Mouse (Mus musculus) left cerebral cortex, adult 8-10 months (tissue): ENCODE measurements around the gene Rcor2. TPM values are rescaled to one million over a fixed set of nuclear protein-coding genes. Genes with fewer than 3 reads are reported as not detected.

Experiments
- DNase-seq, 2 experiments: peaks; one replicate each; pipeline ENCODE4 v3.0.0; 2022; ENCODE audit warnings: low spot score in 2 of 2
- total RNA-seq, 4 experiments: library from RNA; stranded (reverse); gene quantifications; 2 replicates each; pipeline ENCODE4 v1.2.4; 2022

Rcor2 gene
- total RNA-seq, 4 experiments from 2014 or later: 15.5 to 17.6 (median 15.6) TPM

GRCm38 (mm10) chr19:7264766-7265331 is 2.3 kb upstream of the Rcor2 start:
- no peak for DNase-seq

- no peak for DNase-seq
These were observed 1.5 kb upstream of the Rcor2 start for GRCm38 (mm10) chr19:7265478-7266191.

GRCm38 (mm10) chr19:7266421-7266831 is 699 bp upstream of the Rcor2 start:
- no peak for DNase-seq

- no peak for DNase-seq
These were observed 926 bp downstream of the Rcor2 start for GRCm38 (mm10) chr19:7267781-7268721.

GRCm38 (mm10) chr19:7268722-7269090 is 1.6 kb downstream of the Rcor2 start:
- DNase-seq: no peak

- no peak for DNase-seq
These were observed 2.3 kb downstream of the Rcor2 start for GRCm38 (mm10) chr19:7269290-7270044.

- no peak for DNase-seq
These were observed 6.4 kb downstream of the Rcor2 start for GRCm38 (mm10) chr19:7273486-7273885.

- DNase-seq: no peak
These were observed 7.3 kb downstream of the Rcor2 start for GRCm38 (mm10) chr19:7274326-7274990.

GRCm38 (mm10) chr19:7275131-7275789 is 8.1 kb downstream of the Rcor2 start:
- no peak for DNase-seq

GRCm38 (mm10) chr19:7276053-7276659 is 9.0 kb downstream of the Rcor2 start:
- no peak for DNase-seq

GRCm38 (mm10) chr19:7276796-7277195 is 9.7 kb downstream of the Rcor2 start:
- DNase-seq: no peak

GRCm38 (mm10) chr19:7278200-7278906 is 11.2 kb downstream of the Rcor2 start:
- no peak for DNase-seq

- no peak for DNase-seq
These were observed 12.0 kb downstream of the Rcor2 start for GRCm38 (mm10) chr19:7279114-7279513.

GRCm38 (mm10) chr19:7280557-7281330 is 13.6 kb downstream of the Rcor2 start:
- peak in 1 of 2 experiments; percentile 86 for DNase-seq

- DNase-seq: no peak
These were observed 19.6 kb downstream of the Rcor2 start for GRCm38 (mm10) chr19:7286563-7287315.

GRCm38 (mm10) chr19:7288288-7288687 is 21.2 kb downstream of the Rcor2 start:
- DNase-seq: no peak

- DNase-seq: no peak
These were observed 22.6 kb downstream of the Rcor2 start for GRCm38 (mm10) chr19:7289767-7290166.
